Mouse (Mus musculus) heart, postnatal 0 days (tissue): ENCODE results near the gene Cxcr3.

ENCODE experiments used
- CTCF ChIP-seq: IDR thresholded peaks from 2 replicates; pipeline ENCODE4 v1.5.1; 2016; ENCODE audit warnings: antibody characterized with exemption, control low read depth, low read depth
- EP300 ChIP-seq: IDR thresholded peaks from 2 replicates; pipeline ENCODE4 v1.6.1; 2016; ENCODE audit warnings: antibody characterized with exemption, low read depth

- no peak for TF ChIP-seq CTCF
- no peak for TF ChIP-seq EP300
These were observed 6.4 kb upstream of the Cxcr3 start for GRCm38 (mm10) chrX:101740335-101741063.
